Mouse (Mus musculus): ENCODE results near the gene Sf3a1. TPM values are rescaled to one million over a fixed set of nuclear protein-coding genes. Genes with fewer than 3 reads are reported as not detected.
"Not testable (repeated sequence)": the region's sequence is repeated elsewhere in the genome, so short reads cannot be mapped to it uniquely, and the experiment has no call there.

Sf3a1 gene
- total RNA-seq, 2 experiments from 2014 or later: 70.4 to 71.6 TPM

GRCm38 (mm10) chr11:4184251-4184952, 24.3 kb downstream of the Sf3a1 start:
- no peak for DNase-seq (ENCODE audit: low spot score in 2 of 2)

- DNase-seq (ENCODE audit: low spot score in 2 of 2): not testable (repeated sequence)
Measured at GRCm38 (mm10) chr11:4185480-4185879, 25.3 kb downstream of the Sf3a1 start.

GRCm38 (mm10) chr11:4186486-4187317, 26.6 kb downstream of the Sf3a1 start, which contains the start of gene Tbc1d10a:
Tbc1d10a (plus strand) TSS chr11:4186789.
- DNase-seq (ENCODE audit: low spot score in 2 of 2): peak; percentile 92 to 95

- no peak for DNase-seq (ENCODE audit: low spot score in 2 of 2)
Measured at GRCm38 (mm10) chr11:4187318-4187700, 27.2 kb downstream of the Sf3a1 start.

- DNase-seq (ENCODE audit: low spot score in 2 of 2): no peak
Measured at GRCm38 (mm10) chr11:4189182-4189581, 29.0 kb downstream of the Sf3a1 start.

- DNase-seq (ENCODE audit: low spot score in 2 of 2): no peak
Measured at GRCm38 (mm10) chr11:4190677-4191076, 30.5 kb downstream of the Sf3a1 start.

GRCm38 (mm10) chr11:4192757-4193156, 32.6 kb downstream of the Sf3a1 start:
- no peak for DNase-seq (ENCODE audit: low spot score in 2 of 2)

GRCm38 (mm10) chr11:4193420-4193819, 33.3 kb downstream of the Sf3a1 start:
- DNase-seq (ENCODE audit: low spot score in 2 of 2): no peak

GRCm38 (mm10) chr11:4195597-4196031, 35.5 kb downstream of the Sf3a1 start:
- no peak for DNase-seq (ENCODE audit: low spot score in 2 of 2)

GRCm38 (mm10) chr11:4196636-4197035, 36.5 kb downstream of the Sf3a1 start:
- DNase-seq (ENCODE audit: low spot score in 2 of 2): no peak

GRCm38 (mm10) chr11:4197691-4198090, 37.5 kb downstream of the Sf3a1 start:
- no peak for DNase-seq (ENCODE audit: low spot score in 2 of 2)

GRCm38 (mm10) chr11:4201981-4202700, 42.0 kb downstream of the Sf3a1 start:
- no peak for DNase-seq (ENCODE audit: low spot score in 2 of 2)

- no peak for DNase-seq (ENCODE audit: low spot score in 2 of 2)
Measured at GRCm38 (mm10) chr11:4202995-4203704, 43.0 kb downstream of the Sf3a1 start.

- DNase-seq (ENCODE audit: low spot score in 2 of 2): no peak
Measured at GRCm38 (mm10) chr11:4203705-4204074, 43.5 kb downstream of the Sf3a1 start.

GRCm38 (mm10) chr11:4205097-4205655, 45.0 kb downstream of the Sf3a1 start:
- no peak for DNase-seq (ENCODE audit: low spot score in 2 of 2)

- no peak for DNase-seq (ENCODE audit: low spot score in 2 of 2)
Measured at GRCm38 (mm10) chr11:4205951-4206350, 45.8 kb downstream of the Sf3a1 start.

GRCm38 (mm10) chr11:4206563-4206962, 46.4 kb downstream of the Sf3a1 start:
- DNase-seq (ENCODE audit: low spot score in 2 of 2): no peak

- no peak for DNase-seq (ENCODE audit: low spot score in 2 of 2)
Measured at GRCm38 (mm10) chr11:4207655-4208054, 47.5 kb downstream of the Sf3a1 start.

- no peak for DNase-seq (ENCODE audit: low spot score in 2 of 2)
Measured at GRCm38 (mm10) chr11:4209556-4209955, 49.4 kb downstream of the Sf3a1 start.

- DNase-seq (ENCODE audit: low spot score in 2 of 2): no peak
Measured at GRCm38 (mm10) chr11:4210786-4211185, 50.6 kb downstream of the Sf3a1 start.

- DNase-seq (ENCODE audit: low spot score in 2 of 2): no peak
Measured at GRCm38 (mm10) chr11:4213107-4213506, 53.0 kb downstream of the Sf3a1 start.

All from adrenal gland, postnatal 4 days (tissue).